Mouse (Mus musculus) neural tube, embryonic 15.5 days (tissue): ENCODE data around the gene Unc5a. TPM values are rescaled to one million over a fixed set of nuclear protein-coding genes. Genes with fewer than 3 reads are reported as not detected.

Source experiments
- ATAC-seq: fragments of 200-750 bp; cut with Nextera tagmentation; 2 replicates; pipeline ENCODE4 v1.8.0; 2017; ENCODE audit warnings: mild to moderate bottlenecking, moderate TSS enrichment, moderate library complexity; ENCODE audit not compliant: low FRiP score
- H3K27ac ChIP-seq: fragments of 300-500 bp; sonication (generic); replicated peaks from 2 replicates; pipeline ENCODE4 v1.5.1; 2015; ENCODE audit warnings: mild to moderate bottlenecking, inconsistent platforms
- H3K27me3 ChIP-seq: fragments of 300-500 bp; sonication (generic); replicated peaks from 2 replicates; pipeline ENCODE4 v1.6.1; 2015; ENCODE audit warnings: inconsistent platforms
- H3K36me3 ChIP-seq: fragments of 300-500 bp; sonication (generic); 2 replicates; pipeline ENCODE4 v1.6.1; 2015; ENCODE audit warnings: inconsistent platforms
- H3K4me1 ChIP-seq: fragments of 300-500 bp; sonication (generic); 2 replicates; pipeline ENCODE4 v1.6.1; 2015; ENCODE audit warnings: inconsistent platforms
- H3K4me2 ChIP-seq: fragments of 300-500 bp; sonication (generic); 2 replicates; pipeline ENCODE4 v1.6.1; 2015; ENCODE audit warnings: inconsistent platforms, mild to moderate bottlenecking, moderate library complexity
- H3K4me3 ChIP-seq: fragments of 300-500 bp; sonication (generic); replicated peaks from 2 replicates; pipeline ENCODE4 v1.5.1; 2015; ENCODE audit warnings: mild to moderate bottlenecking, inconsistent platforms
- H3K9ac ChIP-seq: fragments of 300-500 bp; sonication (generic); replicated peaks from 2 replicates; pipeline ENCODE4 v1.6.1; 2015; ENCODE audit warnings: mild to moderate bottlenecking, inconsistent platforms
- H3K9me3 ChIP-seq: fragments of 300-500 bp; sonication (generic); replicated peaks from 2 replicates; pipeline ENCODE4 v1.6.1; 2016; ENCODE audit warnings: inconsistent platforms
- WGBS: fragments of 180-500 bp; shearing (Covaris S2); methylation state at CpG from one replicate; pipeline ENCODE4 v1.1.7; 2015; ENCODE audit warnings: mixed read lengths; 5-methylcytosine and 5-hydroxymethylcytosine counted together
- polyA plus RNA-seq: library from polyadenylated mRNA; unstranded; fragments of >200 nt; fragmentation: Nextera tagmentation; extraction: Ambion mirVana; gene quantifications from 2 replicates; pipeline ENCODE4 v1.2.1, GENCODE M21; 2015

The Unc5a gene
- polyA plus RNA-seq, 1 experiment from 2014 or later, result 12.7 TPM

GRCm38 (mm10) chr13:55019181-55019580, 70.0 kb downstream of the Unc5a start:
- H3K36me3 ChIP-seq, result no peaks in the 10 kb centered on the region
- H3K4me1 ChIP-seq, result peaks cover under 1% of the 10 kb centered on the region; the same call in 1 of the 2 replicates
- H3K9ac ChIP-seq, result no peak overlapping the region
- H3K9me3 ChIP-seq, result no peaks in the 10 kb centered on the region
- no peak overlapping the region for H3K4me2 ChIP-seq
- no peaks in the 10 kb centered on the region for H3K27me3 ChIP-seq
- ATAC-seq, result no peak
- WGBS, result 67% methylated on average over 3 of the region's 3 CpGs
- H3K27ac ChIP-seq, result no peak overlapping the region
- no peak overlapping the region for H3K4me3 ChIP-seq

GRCm38 (mm10) chr13:55020051-55020450, 70.8 kb downstream of the Unc5a start:
- Histone ChIP-seq H3K4me1 (no peaks in the 10 kb centered on the region), H3K27me3 (no peaks in the 10 kb centered on the region), H3K36me3 (no peaks in the 10 kb centered on the region), H3K9ac (no peak overlapping the region), H3K9me3 (no peaks in the 10 kb centered on the region), H3K4me3 (no peak overlapping the region), H3K4me2 (no peak overlapping the region), H3K27ac (no peak overlapping the region)
- ATAC-seq, result no peak
- WGBS, result 91% methylated on average over 4 of the region's 4 CpGs

GRCm38 (mm10) chr13:55021194-55021779, 72.1 kb downstream of the Unc5a start, which contains the start of gene Hk3:
TSS of gene Hk3 (minus strand) at chr13:55021385.
- Histone ChIP-seq H3K27me3 (no peaks in the 10 kb centered on the region), H3K4me1 (no peaks in the 10 kb centered on the region), H3K9me3 (no peaks in the 10 kb centered on the region), H3K9ac (no peak within 1 kb of the TSS), H3K4me2 (no peak within 1 kb of the TSS), H3K27ac (no peak within 1 kb of the TSS), H3K4me3 (no peak within 1 kb of the TSS), H3K36me3 (0 out of 2 replicates have a peak, but pooled peaks cover 6% of the 10 kb centered on the region)
- 93% methylated on average over 13 of the region's 13 CpGs for WGBS
- no peak for ATAC-seq

- H3K9ac ChIP-seq, result no peak overlapping the region
- ATAC-seq, result no peak
- no peaks in the 10 kb centered on the region for H3K27me3 ChIP-seq
- no peak overlapping the region for H3K4me2 ChIP-seq
- H3K9me3 ChIP-seq, result no peaks in the 10 kb centered on the region
- H3K27ac ChIP-seq, result no peak overlapping the region
- H3K4me3 ChIP-seq, result no peak overlapping the region
- 27% methylated on average over 4 of the region's 4 CpGs for WGBS
- 0 out of 2 replicates have a peak, but pooled peaks cover 6% of the 10 kb centered on the region for H3K36me3 ChIP-seq
- no peaks in the 10 kb centered on the region for H3K4me1 ChIP-seq
Observed at GRCm38 (mm10) chr13:55022256-55022655, 73.0 kb downstream of the Unc5a start.

DNA sequence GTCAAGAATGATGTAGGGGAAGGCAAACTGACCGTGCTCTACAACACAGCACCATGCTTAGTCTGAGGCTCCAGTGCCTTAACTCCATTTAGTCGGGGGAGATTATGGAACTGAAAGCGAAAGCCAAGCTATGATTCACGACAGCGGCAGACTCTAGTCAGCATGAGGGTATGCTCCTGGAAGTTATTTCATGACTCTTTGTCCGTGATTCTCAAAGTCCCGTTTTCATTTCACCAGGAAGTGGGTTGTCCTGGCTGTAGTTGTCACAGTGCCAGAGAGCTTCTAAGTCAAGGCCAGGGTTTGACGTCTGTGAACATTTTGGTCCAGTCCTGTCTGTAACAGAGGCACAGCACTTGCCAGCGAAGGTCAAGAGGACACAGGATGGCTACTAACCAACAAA, 73.5 kb downstream of the Unc5a start:
- ATAC-seq, result no peak
- Histone ChIP-seq H3K4me2 (no peak overlapping the region), H3K27me3 (no peaks in the 10 kb centered on the region), H3K9ac (no peak overlapping the region), H3K9me3 (no peaks in the 10 kb centered on the region), H3K36me3 (peaks cover 8% of the 10 kb centered on the region; the same call in 1 of the 2 replicates), H3K4me1 (no peaks in the 10 kb centered on the region), H3K4me3 (no peak overlapping the region), H3K27ac (no peak overlapping the region)
- 77% methylated on average over 9 of the region's 9 CpGs for WGBS

GRCm38 (mm10) chr13:55024215-55024614, 75.0 kb downstream of the Unc5a start:
- no peaks in the 10 kb centered on the region for H3K27me3 ChIP-seq

GRCm38 (mm10) chr13:55040016-55040415, 90.8 kb downstream of the Unc5a start:
- 96% methylated on average over 2 of the region's 2 CpGs for WGBS
- Histone ChIP-seq H3K4me2 (no peak overlapping the region), H3K36me3 (peaks cover 9% of the 10 kb centered on the region), H3K4me1 (no peaks in the 10 kb centered on the region), H3K4me3 (no peak overlapping the region), H3K27ac (no peak overlapping the region), H3K9me3 (no peaks in the 10 kb centered on the region), H3K27me3 (no peaks in the 10 kb centered on the region), H3K9ac (no peak overlapping the region)
- ATAC-seq, result no peak

More at GRCm38 (mm10) chr13:55024215-55024614, 75.0 kb downstream of the Unc5a start:
- H3K9ac ChIP-seq, result no peak overlapping the region
- no peak for ATAC-seq
- WGBS, result 94% methylated on average over 2 of the region's 2 CpGs
- no peaks in the 10 kb centered on the region for H3K4me1 ChIP-seq
- H3K27ac ChIP-seq, result no peak overlapping the region
- no peak overlapping the region for H3K4me2 ChIP-seq
- no peaks in the 10 kb centered on the region for H3K9me3 ChIP-seq
- H3K4me3 ChIP-seq, result no peak overlapping the region
- H3K36me3 ChIP-seq, result peaks cover 16% of the 10 kb centered on the region

DNA sequence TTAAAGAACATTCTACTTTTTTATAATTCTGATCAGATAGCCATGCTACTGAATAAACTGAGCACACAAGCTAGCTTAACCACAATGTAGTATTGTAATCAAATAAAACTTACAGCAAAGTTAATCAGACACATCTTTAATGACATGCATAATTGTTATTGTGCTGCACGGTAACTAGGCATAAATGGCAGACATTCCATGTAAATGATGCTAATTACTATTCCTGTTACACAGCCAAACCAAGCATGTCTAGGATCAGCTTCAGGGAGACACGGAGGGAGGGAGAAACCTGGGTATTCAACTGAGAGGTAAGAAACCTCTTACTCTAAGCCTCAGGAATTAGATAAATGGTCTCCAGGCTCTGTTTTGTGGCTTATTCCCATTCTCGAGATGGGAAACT, 98.5 kb downstream of the Unc5a start:
- H3K27me3 ChIP-seq, result no peaks in the 10 kb centered on the region
- H3K9me3 ChIP-seq, result no peaks in the 10 kb centered on the region
- ATAC-seq, result no peak
- no peak overlapping the region for H3K4me2 ChIP-seq
- 0 out of 2 replicates have a peak, but pooled peaks cover 7% of the 10 kb centered on the region for H3K36me3 ChIP-seq
- no peak overlapping the region for H3K4me3 ChIP-seq
- no peak overlapping the region for H3K27ac ChIP-seq
- H3K4me1 ChIP-seq, result peaks cover 5% of the 10 kb centered on the region; the same call in 1 of the 2 replicates
- WGBS, result 37% methylated on average over 3 of the region's 3 CpGs
- H3K9ac ChIP-seq, result no peak overlapping the region

Other genes starting within 250 kb of the Unc5a start
- gene Cdhr2, start 247.9 kb upstream of the Unc5a start, polyA plus RNA-seq, result 0.22 and 1.4 TPM in 2 replicates
- gene Gprin1, start 199.5 kb upstream of the Unc5a start, polyA plus RNA-seq, result 10.3 and 21.6 TPM in 2 replicates
- gene Sncb, start 182.8 kb upstream of the Unc5a start, polyA plus RNA-seq, result 110 and 122 TPM in 2 replicates
- gene Eif4e1b, start 165.4 kb upstream of the Unc5a start, polyA plus RNA-seq, result not detected in 2 replicates
- 112 and 137 TPM in 2 replicates for gene Tspan17, start 160.0 kb upstream of the Unc5a start, polyA plus RNA-seq
- 0.86 and 1.3 TPM in 2 replicates for gene Hk3, start 72.0 kb downstream of the Unc5a start, polyA plus RNA-seq
- gene Uimc1, start 150.9 kb downstream of the Unc5a start, polyA plus RNA-seq, result 17.3 and 19.4 TPM in 2 replicates
- gene Zfp346, start 155.9 kb downstream of the Unc5a start, polyA plus RNA-seq, result 27.8 and 29.9 TPM in 2 replicates
- gene Gm17617, start 184.1 kb downstream of the Unc5a start, polyA plus RNA-seq, result not detected in 2 replicates
- gene Fgfr4, start 203.2 kb downstream of the Unc5a start, polyA plus RNA-seq, result 1.7 and 2.2 TPM in 2 replicates